1 mouse cellular context compared by ENCODE assay signal in the genomic region with DNA sequence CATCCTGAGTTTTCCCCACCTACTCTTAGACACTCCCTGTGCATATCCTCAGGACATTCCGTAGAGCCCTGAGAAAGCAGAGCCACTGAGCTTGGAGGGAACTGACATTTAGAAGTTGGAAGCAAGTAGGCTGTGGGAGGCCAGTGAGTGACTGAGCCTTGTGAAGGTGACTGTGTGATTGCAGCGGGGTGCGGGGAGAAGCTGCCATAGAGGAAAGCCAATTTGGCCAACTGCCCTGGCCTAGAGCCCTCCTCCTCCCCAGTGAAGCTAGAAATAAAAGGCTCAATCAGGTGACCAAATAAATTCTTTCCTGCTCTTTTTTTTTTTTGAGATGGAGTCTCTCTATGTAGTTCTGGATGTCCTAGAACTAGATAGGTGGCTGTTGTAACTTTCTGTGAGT.
TF ChIP-seq lines count a peak whose summit lies in the region.

No protein-coding gene starts in this region.

TF ChIP-seq in MEL, 35 proteins besides CTCF, POLR2A, EP300 and RAD21:
- TF ChIP-seq ZNF384 (IDR thresholded peaks at IDR 0.05; ENCODE audit: low read depth, low read length): peak; percentile 74
- TF ChIP-seq USF1 (IDR thresholded peaks at IDR 0.05; ENCODE audit: low read depth, low read length): peak; percentile 47; the same call in 1 of the 2 replicates
- TF ChIP-seq CHD2 (IDR thresholded peaks at IDR 0.05; ENCODE audit: low read length): no peak
TF ChIP-seq in MEL: peak in this region for 2.
